Mouse (Mus musculus) gastrocnemius, adult 2 months (tissue): Measurements from ENCODE around the gene Kazn. TPM values are rescaled to one million over a fixed set of nuclear protein-coding genes. Genes with fewer than 3 reads are reported as not detected.

Source experiments
- DNase-seq: peaks from one replicate; pipeline ENCODE4 v3.0.0; 2022
- H3K27ac ChIP-seq: fragments of 200-600 bp; 2 replicates; pipeline ENCODE4 v1.8.1; 2022; ENCODE audit warnings: mild to moderate bottlenecking
- H3K4me3 ChIP-seq: fragments of 200-600 bp; 2 replicates; pipeline ENCODE4 v1.8.1; 2022; ENCODE audit warnings: mild to moderate bottlenecking, moderate library complexity
- CTCF ChIP-seq: fragments of 200-600 bp; IDR thresholded peaks from 2 replicates; pipeline ENCODE4 v1.8.1; 2022; ENCODE audit warnings: antibody characterized with exemption, mild to moderate bottlenecking, moderate library complexity
- intact Hi-C: fragments of 180-260 bp; cut with DNase I; formaldehyde crosslinking; loops from one replicate; pipeline ENCODE4 v1.15.1; 2025
- total RNA-seq, 2 experiments: library from RNA; stranded (reverse); gene quantifications; 2 replicates each; pipeline ENCODE4 v1.2.3; 2021

Kazn gene
- total RNA-seq, 2 experiments from 2014 or later, result 1.5 to 2.3 TPM

DNA sequence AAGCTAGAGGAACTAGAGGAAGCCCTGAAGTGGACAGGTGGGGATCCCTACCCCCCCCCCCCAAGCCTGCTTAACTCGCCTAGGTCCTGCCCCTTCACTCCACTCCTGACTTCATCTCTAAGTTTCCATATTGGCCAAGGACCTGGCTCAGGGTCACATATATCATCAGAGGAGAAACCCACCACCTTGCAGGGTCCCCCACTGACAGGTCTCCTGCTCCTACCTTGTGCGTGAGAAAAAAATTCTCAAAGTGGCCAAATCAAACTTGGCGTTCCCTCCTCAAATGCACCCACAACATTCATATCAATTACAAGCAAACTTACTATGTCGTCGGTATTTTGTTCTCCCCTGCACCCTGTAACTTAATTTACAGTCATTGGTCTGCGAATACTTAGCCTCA lies 156.0 kb downstream of the Kazn start:
- TF ChIP-seq CTCF, result no peak
- no peak for DNase-seq
- Histone ChIP-seq H3K27ac (peak overlapping the region; percentile 71), H3K4me3 (peak overlapping the region; percentile 80)
- intact Hi-C loops, result loop anchor here (2.0 to 5.0 kb wide), 3 partner anchors 16 to 76 kb away; no protein-coding TSS in a partner anchor

DNA sequence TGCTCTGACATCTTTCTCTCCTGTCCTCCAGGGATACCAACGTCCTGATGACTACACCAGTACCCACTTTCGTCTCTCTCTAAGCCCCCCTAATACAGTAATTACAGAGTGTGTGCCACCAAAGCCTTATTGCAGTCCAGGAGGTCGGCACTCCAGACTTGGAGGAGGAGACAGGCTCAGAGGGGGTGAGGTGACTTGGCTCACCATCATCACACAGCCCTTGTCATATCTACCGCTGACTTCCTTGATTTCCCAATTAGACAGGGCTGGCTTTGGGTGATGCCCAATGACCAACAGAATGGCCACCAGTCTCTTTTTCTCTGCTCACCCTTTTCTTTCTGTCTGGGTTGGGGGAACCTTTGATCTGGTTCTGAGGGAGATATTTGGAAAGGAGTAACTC lies 156.5 kb downstream of the Kazn start:
- H3K4me3 ChIP-seq, result peak overlapping the region; percentile 80

DNA sequence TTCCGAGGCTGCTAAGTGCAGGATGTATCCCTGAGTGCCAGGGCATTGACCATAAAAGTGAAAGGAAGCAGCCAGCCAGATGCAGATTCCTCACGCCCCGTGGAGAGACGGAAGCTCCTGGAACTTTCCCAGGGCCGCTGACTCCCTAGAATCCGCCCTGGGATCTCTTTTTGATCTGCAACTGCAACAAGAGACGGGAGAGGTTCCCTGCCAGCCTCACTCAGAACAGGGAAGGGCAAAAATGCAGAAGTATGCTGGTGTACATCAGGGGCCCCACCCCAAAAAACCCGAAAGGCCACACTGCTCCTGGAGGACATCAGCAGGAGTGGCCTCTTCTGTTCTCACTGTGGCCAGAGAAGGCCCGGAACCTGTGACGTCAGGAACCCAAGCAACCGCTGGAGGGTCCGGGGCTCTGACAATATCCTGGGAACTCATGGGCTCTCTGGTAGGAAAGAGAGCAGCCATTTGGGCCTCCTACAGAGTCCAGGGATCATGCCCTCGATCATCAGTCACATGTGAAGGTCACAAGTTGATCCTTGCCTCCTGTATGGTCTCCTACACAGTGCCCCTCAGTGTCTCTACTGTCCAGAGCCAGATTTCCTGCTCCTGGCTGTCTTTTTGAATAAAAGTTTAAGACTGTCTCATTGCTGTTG lies 157.4 kb downstream of the Kazn start:
- Histone ChIP-seq H3K27ac (peak overlapping the region; percentile 73), H3K4me3 (peak overlapping the region; percentile 47)
- DNase-seq, result peak; percentile 62
- intact Hi-C loops, result loop anchor here (2.0 to 5.0 kb wide), 3 partner anchors 17 to 74 kb away; no protein-coding TSS in a partner anchor
- TF ChIP-seq CTCF, result no peak

More for the DNA sequence above, 156.5 kb downstream of the Kazn start:
- H3K27ac ChIP-seq, result peak overlapping the region; percentile 73; the same call in 1 of the 2 replicates
- no peak for DNase-seq
- no peak for TF ChIP-seq CTCF
- intact Hi-C loops, result loop anchor here (2.0 to 5.0 kb wide), 3 partner anchors 16 to 75 kb away; no protein-coding TSS in a partner anchor

DNA sequence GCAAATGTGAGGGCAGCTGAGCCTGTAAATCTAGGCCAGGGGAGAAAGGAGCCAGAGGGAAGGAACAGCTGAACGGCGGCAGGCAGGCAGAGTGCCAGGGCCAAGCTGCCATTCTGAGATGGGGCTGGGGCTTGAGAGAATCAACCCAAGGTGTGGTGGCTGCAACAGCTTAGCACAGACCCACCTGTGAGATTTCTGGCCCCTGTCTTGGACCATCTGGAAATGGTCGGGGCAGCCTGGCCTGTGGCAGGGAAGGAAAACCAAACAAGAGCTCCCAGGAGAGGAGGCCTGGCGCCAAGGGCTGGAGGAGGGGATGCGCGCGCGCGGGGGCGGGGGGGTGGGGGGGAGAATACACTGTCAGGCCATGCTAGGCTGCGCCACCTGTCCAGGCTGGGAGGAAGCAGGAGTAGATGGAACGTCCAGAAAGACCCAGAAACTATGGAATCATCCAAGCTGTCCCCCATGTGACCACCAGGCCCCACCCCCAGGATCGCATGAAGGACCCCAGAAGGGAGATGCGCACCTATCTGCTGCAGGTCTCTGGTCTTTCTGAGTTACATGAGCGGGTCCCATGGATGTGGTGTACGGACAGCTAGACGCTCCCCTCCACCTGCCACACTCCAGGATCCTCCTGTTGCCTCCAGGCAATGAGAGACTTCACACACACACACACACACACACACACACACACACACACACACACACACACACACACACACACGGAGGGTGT lies 158.1 kb downstream of the Kazn start:
- H3K27ac ChIP-seq, result peak overlapping the region; percentile 73
- no peak for TF ChIP-seq CTCF
- intact Hi-C loops, result loop anchor here (5.0 kb wide), 2 partner anchors 39 to 74 kb away; no protein-coding TSS in a partner anchor
- DNase-seq, result peak; percentile 87
- peak overlapping the region; percentile 40 for H3K4me3 ChIP-seq

DNA sequence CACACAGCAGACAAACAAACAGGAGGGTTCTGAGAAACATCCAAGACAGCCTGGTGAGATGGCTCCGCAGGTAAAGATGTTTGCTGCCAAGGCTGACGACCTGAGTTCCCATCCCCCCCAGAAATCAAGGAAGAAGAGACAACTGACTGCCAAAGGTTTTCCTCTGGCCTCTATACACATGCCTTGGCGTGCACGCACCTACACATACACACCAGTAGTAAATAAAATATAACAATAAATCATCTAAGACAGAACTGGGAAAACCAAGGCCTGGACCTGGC lies 158.8 kb downstream of the Kazn start:
- intact Hi-C loops, result loop anchor here (5.0 kb wide), 2 partner anchors 38 to 73 kb away; no protein-coding TSS in a partner anchor
- TF ChIP-seq CTCF, result no peak

DNA sequence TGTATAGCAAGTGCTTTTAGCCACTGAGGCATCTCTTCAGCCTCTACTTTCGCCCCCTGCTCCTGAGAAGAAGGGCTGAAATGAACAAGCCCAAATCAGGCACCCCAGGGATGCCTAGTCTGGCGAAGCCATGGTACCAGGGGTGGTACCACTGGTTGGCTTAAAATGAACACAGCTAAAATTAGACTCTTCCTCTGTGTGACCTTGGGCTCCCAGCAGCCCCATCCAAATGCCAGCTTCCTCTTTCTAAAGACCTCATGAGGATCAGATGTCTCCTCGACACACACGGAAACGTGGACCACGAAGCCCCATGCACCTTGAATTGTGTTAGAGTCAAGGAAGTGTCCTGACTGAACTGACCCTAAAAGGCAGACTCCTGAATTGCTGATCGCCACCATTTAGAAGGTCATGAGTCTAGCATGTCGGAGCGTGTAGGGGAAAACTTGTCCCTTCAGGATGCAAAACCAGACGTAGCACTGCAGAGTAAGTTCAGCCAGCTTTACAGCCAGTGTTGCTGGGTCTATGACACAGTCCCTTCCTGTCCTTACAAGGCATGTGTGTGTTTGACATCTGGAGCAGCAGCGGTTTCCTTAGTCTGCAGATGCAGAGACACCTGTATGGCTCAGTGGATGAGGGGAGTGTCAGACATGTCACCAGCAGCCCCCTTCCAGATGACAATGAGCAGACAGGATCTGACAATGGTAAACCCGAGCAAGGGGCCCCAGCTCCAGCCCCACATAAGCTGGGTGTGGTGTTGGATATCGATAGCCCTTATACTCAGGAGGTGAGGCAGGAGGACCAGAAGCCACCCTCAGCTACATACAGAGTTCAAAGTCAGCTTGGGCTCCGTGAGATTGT lies 159.3 kb downstream of the Kazn start:
- intact Hi-C loops, result loop anchor here (5.0 kb wide), 2 partner anchors 38 to 73 kb away; no protein-coding TSS in a partner anchor
- no peak for DNase-seq
- peak overlapping the region; percentile 73 for H3K27ac ChIP-seq
- H3K4me3 ChIP-seq, result no peak overlapping the region
- TF ChIP-seq CTCF, result no peak

More for the DNA sequence above, 158.8 kb downstream of the Kazn start:
- DNase-seq, result no peak
- Histone ChIP-seq H3K4me3 (peak overlapping the region; percentile 40; the same call in 1 of the 2 replicates), H3K27ac (peak overlapping the region; percentile 73)

DNA sequence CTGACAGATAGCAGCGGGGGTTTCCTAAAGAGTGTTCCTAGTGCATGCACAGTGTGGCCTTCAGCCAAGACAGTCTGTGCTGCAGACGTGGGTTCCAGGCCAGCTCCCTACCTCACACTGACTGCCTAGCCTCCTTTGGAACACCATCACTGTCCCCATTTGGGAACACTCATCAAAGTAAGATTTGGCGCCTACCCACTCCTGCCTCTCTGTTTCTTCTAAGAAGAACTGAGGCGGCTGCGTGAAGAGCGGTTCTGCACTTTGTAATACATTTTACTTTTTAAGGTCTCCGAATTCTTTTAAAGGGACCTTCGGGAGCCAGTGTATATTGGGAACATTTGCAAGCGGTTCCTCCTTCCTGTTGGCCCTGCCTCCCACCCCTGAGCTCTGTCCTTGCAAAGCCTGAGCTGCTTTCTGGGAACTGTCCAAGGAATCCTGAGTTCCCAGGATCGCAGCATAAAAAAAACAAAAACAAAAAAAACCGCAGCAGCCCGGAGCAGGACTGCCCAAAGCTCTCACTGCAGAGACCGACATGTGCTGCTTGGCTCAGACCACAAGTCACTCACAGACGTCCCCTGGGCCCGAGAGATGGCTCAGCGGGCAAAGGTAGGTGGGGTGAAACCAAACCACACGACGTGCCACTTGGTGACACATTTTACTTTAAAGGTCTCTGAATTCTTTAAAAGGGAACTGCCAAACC lies 161.5 kb downstream of the Kazn start:
- Histone ChIP-seq H3K27ac (peak overlapping the region; percentile 69), H3K4me3 (peak overlapping the region; percentile 36)
- TF ChIP-seq CTCF, result no peak
- intact Hi-C loops, result no loop called here
- peak; percentile 43 for DNase-seq

DNA sequence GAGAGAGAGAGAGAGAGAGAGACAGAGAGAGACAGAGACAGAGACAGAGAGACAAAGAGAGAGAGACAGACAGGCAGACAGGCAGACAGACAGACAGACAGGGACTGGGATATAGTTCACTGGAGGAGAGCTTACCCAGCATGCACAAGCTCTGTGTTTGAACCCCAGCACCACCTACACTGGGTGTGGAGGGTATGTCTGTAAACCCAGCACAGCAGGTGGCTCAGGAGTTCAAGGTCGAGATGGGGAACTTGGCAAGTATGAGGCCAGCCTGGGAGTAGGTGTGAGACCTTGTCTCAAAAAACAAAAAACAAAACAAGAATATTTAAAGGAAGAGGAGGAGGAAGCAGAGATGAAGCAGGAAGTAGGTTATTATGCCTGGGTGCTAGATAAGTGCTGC lies 162.3 kb downstream of the Kazn start:
- intact Hi-C loops, result no loop called here
- no peak for DNase-seq
- TF ChIP-seq CTCF, result no peak
- Histone ChIP-seq H3K27ac (peak overlapping the region; percentile 69; the same call in 1 of the 2 replicates), H3K4me3 (no peak overlapping the region)

DNA sequence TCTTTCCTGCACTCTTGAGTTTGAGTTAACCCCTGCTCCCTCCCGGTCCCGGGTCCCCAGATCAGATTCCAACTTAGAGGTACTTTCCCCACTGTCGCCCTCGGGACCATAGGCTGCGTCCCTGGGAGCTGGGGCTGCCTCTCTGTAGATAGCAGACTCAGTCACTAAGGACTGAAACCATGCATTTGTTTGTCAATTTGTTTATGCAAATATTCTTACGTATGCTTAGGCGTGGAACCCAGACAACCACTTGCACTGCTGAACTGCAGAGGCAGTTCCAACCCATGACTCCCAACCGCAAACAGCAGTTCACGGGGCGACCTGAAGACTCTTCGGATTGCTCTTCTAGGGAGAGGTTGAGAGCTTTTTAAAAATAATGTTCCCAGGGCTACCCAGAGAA lies 163.3 kb downstream of the Kazn start:
- no peak for DNase-seq
- 0 out of 2 replicates have a peak overlapping the region, but pooled peaks have one; percentile 17 for H3K27ac ChIP-seq
- TF ChIP-seq CTCF, result no peak
- intact Hi-C loops, result no loop called here
- H3K4me3 ChIP-seq, result no peak overlapping the region

DNA sequence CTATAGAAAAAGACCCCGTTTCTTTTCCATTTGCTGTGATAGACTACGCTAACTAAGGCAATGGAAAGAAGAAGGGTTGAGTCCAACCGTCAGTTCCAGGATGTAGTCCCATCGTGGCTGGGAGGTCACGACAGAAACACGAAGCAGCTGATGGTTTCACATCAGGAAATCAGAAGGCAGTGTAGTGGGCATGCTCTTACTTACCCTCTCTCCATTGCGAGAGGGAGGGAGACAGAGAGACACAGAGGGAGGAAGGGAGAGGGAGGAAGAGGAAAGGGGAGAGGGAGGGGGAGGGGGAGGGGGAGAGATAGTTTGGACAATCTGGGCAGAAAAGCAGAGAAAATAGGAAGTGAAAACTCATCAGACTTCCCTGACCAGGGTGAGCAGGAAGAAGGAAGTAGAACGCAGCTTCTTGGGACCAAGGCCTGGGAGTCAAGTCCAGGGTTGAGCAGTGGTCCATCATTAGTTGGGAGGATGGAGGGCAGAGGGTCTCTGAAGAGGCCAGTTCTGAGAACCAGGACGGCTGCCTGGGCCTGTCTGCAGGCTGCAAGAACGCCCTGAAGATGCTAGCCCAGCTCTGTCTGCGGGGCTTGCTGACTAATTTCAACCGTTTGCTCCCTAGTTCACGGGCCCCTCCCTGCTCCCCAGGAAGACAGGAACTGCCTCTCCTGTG lies 165.0 kb downstream of the Kazn start:
- intact Hi-C loops, result no loop called here
- peak overlapping the region; percentile 10; the same call in 1 of the 2 replicates for H3K27ac ChIP-seq
- no peak for TF ChIP-seq CTCF
- no peak for DNase-seq
- H3K4me3 ChIP-seq, result no peak overlapping the region

DNA sequence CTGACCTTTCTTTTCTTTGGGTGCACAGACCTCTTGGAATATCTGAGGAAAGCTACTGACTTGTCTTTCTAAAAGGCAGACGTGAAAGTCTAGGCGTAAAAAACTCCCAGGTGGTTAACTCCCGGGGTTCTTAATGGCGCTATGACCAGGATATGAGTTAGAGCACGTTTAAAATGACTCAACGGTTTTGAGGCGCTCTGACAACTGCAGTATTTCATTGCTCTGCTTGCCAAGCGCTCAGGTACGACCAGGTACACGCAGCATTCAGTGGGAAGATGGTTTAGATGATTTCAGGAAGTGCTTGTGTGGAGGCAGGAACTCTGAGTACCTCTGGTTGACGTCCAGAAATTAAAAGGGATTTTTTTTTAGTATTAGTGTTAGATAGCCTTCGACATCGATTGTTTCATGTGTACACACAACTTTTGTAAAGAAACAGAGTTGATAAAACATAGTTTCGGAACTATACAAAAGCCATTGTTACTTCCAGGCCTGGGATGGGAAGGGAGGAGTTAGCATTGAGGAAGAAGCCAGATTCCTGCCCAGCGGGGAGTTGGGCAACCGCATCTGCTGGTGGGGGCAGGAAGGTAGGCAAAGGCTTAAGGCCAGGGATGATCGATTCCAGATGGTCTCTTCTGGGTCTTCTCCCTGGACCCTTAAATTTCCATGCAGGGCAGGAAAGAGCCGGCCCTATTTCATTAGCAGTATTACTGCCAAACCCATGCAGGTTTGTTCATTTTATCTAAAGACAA lies 167.8 kb downstream of the Kazn start:
- intact Hi-C loops, result no loop called here
- peak overlapping the region; percentile 28; the same call in 1 of the 2 replicates for H3K27ac ChIP-seq
- DNase-seq, result no peak

More for the DNA sequence above, 167.8 kb downstream of the Kazn start:
- H3K4me3 ChIP-seq, result no peak overlapping the region
- no peak for TF ChIP-seq CTCF
